Mouse (Mus musculus): ENCODE results near the gene F13a1.

DNA sequence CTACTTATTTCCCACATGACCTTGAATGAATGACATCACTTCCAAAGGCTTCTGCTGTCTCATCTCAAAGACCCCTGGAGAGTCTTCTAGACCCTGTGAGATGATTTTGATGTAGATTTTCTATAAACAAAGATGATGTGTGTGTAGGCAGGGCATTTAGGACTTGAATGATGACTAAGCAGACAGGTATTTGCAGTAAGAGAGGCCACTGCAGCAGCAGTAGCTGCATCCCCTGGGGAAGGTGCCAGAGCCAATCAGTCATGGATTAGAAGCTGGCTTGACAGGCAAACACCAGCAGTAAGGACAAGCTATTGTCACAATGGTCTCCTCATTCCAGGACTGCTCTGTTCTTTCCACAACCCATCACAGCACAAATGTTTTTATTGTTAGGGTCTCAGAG is 87.1 kb downstream of the F13a1 start:
- TF ChIP-seq CTCF (IDR thresholded peaks at IDR 0.05) (no peak), EP300 (IDR thresholded peaks at IDR 0.05) (no peak)
